Mouse (Mus musculus) pancreas, adult 10 weeks (tissue): ENCODE data around the gene Arpc5. TPM values are rescaled to one million over a fixed set of nuclear protein-coding genes. Genes with fewer than 3 reads are reported as not detected.

Experiments
- polyA plus RNA-seq: library from polyadenylated mRNA; stranded (reverse); fragments of 350-450 nt; fragmentation: Illumina TruSeq; extraction: RNeasy Lipid Tissue Mini Kit (QIAGEN cat#74804); gene quantifications from one replicate; pipeline ENCODE4 v1.2.3, GENCODE M21; 2015; ENCODE audit warnings: low read depth, low replicate concordance; ENCODE audit not compliant: insufficient read depth

The Arpc5 gene
- 34.9 TPM for polyA plus RNA-seq

DNA sequence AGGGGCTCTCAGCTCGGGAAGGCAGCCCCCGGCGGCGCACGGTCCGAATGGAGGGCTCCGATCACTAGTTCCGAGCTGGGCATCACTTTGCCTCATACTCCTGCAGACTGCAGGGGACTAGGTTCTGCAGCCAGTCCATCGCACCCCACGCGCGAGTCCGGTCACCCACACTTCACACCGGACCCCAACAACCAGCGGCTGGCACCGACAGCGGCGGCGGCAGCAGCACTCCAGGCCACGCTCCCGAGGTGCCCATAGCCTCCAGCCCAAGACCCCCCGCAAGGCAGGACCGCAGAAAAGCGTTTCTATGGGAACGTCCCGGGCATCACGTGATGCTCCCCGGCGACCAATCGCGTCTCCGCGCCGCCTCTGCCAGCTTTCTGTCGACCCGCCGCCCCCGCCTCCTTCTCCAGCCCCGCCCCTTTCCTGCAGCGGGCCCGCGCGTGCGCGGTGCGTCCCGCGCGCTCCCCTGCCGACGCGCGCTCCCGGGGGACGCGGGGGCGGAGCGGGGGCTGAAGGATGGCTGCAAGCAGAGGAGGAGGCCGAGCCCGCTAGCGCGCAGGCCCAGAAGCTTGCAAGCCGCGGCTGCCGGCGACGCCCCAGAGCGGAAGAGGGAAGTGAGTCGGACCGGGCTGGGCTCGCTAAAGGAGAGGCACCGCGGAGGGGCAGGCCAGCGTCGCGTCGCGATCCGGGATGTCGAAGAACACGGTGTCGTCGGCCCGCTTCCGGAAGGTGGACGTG lies at the start of gene Arpc5, which contains the start of gene Rgl1:
Arpc5 (plus strand) TSS at position 511 of the 741 bp plus-strand sequence.
Rgl1 (minus strand) TSS at position 320 of the 741 bp plus-strand sequence.

DNA sequence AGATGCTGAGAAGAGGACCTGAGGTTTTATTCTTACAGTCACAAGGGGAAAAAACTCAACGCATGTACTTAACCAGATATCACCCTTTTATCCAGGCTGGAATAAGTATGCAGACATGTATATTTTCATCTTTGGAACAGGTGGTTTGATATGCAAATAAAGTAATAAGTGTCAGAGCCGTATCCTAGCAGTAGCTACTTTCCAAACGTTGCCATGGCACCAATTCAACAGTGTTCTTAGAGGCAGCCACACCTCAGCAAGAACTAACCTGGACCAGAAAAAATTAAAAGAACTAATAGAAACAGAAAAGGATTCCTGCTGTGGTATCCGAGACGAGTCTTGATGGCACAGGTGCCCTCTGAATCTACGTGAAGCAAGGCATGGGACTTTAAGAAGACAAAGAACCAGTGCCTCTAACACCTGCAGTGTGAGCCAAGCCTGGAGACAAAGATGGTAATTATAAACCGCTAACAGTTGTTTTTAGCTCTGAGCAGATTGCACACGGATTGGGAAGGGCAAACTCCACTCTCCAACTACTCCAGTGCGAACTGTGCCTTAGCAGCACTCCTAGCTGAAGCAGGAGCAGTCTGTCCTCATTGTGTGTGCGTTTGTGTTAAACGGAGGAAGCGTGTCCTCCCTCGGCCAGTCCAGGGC lies 15.9 kb upstream of the Arpc5 start, which contains the start of gene Apobec4:
Apobec4 (plus strand) TSS at position 240 of the 654 bp plus-strand sequence.

DNA sequence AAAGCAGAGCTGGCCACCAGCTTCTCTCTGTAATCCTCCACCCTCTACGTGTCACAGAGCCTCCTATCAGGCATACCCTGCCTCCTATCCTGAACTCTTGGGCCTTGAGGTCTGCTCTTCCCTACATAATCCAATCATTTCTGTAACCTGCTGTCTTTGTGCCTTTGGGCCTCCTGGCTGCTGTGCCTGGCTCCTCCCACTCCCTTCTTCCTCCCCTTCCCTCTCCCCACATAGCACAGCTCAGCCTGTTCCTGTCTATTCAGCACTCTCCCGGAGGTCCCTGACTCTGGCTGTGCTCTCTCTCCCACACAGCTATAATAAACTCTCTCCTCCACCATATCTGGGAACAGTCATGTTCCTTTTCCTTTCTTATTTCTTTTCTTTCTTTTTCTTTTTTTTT lies 33.6 kb downstream of the Arpc5 start, which contains the start of gene Ncf2:
Ncf2 (plus strand) TSS at position 298 of the 400 bp plus-strand sequence.

Other genes with a start within 250 kb of the Arpc5 start
- gene Apobec4, start 16.0 kb upstream of the Arpc5 start, polyA plus RNA-seq, result not detected
- gene Rgl1, start 191 bp upstream of the Arpc5 start, polyA plus RNA-seq, result 9.5 TPM
- 1.3 TPM for gene Ncf2, start 33.7 kb downstream of the Arpc5 start, polyA plus RNA-seq
- 11.8 TPM for gene Smg7, start 136.1 kb downstream of the Arpc5 start, polyA plus RNA-seq
- 0.98 TPM for gene Nmnat2, start 188.5 kb downstream of the Arpc5 start, polyA plus RNA-seq